Mouse (Mus musculus): ENCODE results near the gene Ei24. TPM values are rescaled to one million over a fixed set of nuclear protein-coding genes. Genes with fewer than 3 reads are reported as not detected.

The Ei24 gene
- 116 and 124 TPM in 2 replicates for polyA plus RNA-seq (2015; fragmentation: Nextera tagmentation; extraction: Ambion mirVana)

DNA sequence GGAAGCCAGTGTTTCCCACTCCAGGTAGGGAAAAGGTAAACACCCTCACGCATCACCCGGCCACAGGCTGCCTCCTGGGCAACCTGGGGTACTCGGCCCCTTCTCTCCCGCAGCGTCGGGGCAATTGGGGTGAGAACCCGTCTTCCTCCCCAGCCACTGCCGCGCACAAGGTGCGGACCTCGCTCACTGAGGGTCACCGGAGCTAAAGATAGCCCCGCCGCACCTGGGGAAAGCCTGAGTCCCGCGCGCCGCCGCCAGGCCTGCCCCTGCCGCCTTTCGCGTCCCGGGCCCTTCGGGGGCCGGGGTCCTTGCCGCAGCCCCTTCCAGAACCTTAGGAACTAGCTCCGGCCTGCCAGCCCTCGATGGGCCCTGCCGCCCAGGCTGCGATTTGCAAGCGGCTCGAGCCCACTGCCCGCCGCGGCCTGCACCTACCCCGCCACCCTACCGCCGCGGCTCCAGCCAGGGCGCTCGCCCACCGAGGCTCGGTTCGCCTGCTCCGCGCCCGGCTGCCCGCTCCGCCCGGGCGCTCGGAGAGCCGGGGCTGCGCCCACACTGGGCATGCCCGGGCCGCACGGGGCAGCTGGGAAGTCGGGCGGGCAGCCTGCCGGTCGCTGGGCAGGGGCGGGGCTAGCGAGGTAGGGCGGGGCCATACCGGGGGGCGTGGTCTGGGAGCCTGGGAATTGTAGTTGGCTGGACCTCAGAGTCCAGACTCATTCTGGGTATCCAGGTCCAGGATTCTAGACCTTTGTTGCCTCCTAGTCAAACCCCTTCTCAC lies at the start of gene Ei24:
TSS of gene Ei24 (minus strand) at position 613 of the 775 bp plus-strand sequence.
- Histone ChIP-seq H3K4me3 (peak within 1 kb of the TSS; percentile 79), H3K4me1 (replicated peaks) (peaks cover 38% of the 10 kb centered on the region), H3K4me2 (peak within 1 kb of the TSS; percentile 77), H3K9ac (peak within 1 kb of the TSS; percentile 88), H3K27me3 (no peaks in the 10 kb centered on the region), H3K27ac (replicated peaks) (peak within 1 kb of the TSS; percentile 80), H3K36me3 (peaks cover 3% of the 10 kb centered on the region), H3K9me3 (no peaks in the 10 kb centered on the region)
- ATAC-seq (ENCODE audit: low FRiP score, low read depth), result peak; percentile 99
- under 1% methylated on average over 65 of the region's 66 CpGs for WGBS

DNA sequence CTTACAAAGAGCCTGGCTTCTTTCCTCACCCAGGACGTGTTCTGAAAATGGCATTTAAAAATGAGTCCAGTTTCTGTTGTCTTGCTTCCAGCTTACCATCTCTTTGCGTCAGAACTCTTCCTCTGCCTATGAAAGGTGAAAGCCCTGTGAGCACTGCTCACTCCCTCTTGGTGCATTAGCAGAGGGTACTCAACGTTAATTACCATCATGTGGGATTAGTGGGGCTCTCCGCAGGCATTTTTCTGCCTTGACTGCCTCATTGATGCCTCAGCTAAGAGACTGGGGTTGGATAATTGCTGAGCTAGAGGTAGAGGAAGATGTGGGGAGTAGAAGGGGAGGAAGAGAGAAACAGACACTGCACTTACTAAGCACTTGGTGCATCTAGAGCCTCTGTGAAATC lies 49.2 kb upstream of the Ei24 start:
- Histone ChIP-seq H3K27me3 (no peaks in the 10 kb centered on the region), H3K4me2 (no peak overlapping the region), H3K9me3 (no peaks in the 10 kb centered on the region), H3K36me3 (peaks cover 67% of the 10 kb centered on the region), H3K4me1 (replicated peaks) (no peaks in the 10 kb centered on the region), H3K27ac (replicated peaks) (no peak overlapping the region), H3K9ac (no peak overlapping the region), H3K4me3 (no peak overlapping the region)
- ATAC-seq (ENCODE audit: low FRiP score, low read depth), result no peak
- WGBS, result 59% methylated on average over 4 of the region's 4 CpGs

- peak; percentile 19; the same call in 1 of the 2 replicates for ATAC-seq (ENCODE audit: low FRiP score, low read depth)
Observed at GRCm38 (mm10) chr9:36833914-36834313, 36.7 kb upstream of the Ei24 start.

DNA sequence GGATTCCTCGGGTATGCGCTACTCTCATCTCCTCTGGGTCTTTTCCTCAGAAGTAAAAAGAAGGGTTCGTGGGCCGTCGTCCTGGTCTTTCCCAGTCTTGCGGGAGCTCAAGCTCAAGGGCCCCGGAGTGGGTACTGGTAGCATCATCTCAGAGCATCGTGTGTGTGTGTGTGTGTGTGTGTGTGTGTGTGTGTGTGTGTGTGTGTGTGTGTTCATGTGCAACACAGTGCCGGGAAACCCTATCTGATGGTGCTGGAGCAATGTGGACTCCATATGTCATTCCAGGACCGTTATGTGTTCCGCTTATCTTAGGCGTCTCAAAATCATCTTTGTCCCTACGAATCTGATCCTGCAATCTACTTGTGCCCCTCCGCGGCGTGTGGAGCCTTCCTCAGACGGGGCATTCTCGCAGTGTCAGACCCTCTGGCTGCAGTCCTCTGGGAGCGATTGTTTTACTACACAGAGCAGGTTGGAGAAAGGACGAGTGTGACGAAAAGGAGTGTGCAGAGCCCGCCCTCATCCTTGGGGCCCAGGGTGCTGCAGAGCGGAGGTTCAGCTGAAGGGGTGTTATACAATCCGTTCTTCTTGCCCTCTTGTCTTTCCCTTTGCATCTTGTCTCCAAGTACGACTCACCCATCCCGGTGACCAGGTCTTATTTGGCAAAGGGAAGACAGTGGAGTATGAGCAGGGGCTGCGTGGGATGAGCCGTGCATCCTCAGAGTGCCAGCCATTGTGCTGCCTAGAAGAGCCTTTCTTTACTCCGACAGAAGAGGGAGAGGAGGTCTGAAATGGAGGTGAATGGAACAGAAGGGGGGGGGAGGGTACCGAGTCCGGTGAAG lies 36.1 kb upstream of the Ei24 start:
- no peaks in the 10 kb centered on the region for H3K9me3 ChIP-seq
- peak overlapping the region; percentile 90 for H3K9ac ChIP-seq
- under 1% methylated on average over 31 of the region's 31 CpGs for WGBS
- peaks cover 35% of the 10 kb centered on the region for H3K4me1 ChIP-seq (replicated peaks)
- peaks cover 4% of the 10 kb centered on the region for H3K36me3 ChIP-seq
- peak overlapping the region; percentile 95 for H3K27ac ChIP-seq (replicated peaks)
- H3K4me2 ChIP-seq, result peak overlapping the region; percentile 85
- H3K4me3 ChIP-seq, result peak overlapping the region; percentile 82
- H3K27me3 ChIP-seq, result no peaks in the 10 kb centered on the region
- peak; percentile 79 for ATAC-seq (ENCODE audit: low FRiP score, low read depth)

More at GRCm38 (mm10) chr9:36833914-36834313, 36.7 kb upstream of the Ei24 start:
- H3K27me3 ChIP-seq, result no peaks in the 10 kb centered on the region
- no peaks in the 10 kb centered on the region for H3K9me3 ChIP-seq
- H3K4me1 ChIP-seq (replicated peaks), result peaks cover 36% of the 10 kb centered on the region
- peaks cover 4% of the 10 kb centered on the region for H3K36me3 ChIP-seq
- WGBS, result 7% methylated on average over 3 of the region's 3 CpGs
- peak overlapping the region; percentile 95 for H3K27ac ChIP-seq (replicated peaks)
- H3K9ac ChIP-seq, result peak overlapping the region; percentile 90
- H3K4me2 ChIP-seq, result peak overlapping the region; percentile 85
- H3K4me3 ChIP-seq, result peak overlapping the region; percentile 82

DNA sequence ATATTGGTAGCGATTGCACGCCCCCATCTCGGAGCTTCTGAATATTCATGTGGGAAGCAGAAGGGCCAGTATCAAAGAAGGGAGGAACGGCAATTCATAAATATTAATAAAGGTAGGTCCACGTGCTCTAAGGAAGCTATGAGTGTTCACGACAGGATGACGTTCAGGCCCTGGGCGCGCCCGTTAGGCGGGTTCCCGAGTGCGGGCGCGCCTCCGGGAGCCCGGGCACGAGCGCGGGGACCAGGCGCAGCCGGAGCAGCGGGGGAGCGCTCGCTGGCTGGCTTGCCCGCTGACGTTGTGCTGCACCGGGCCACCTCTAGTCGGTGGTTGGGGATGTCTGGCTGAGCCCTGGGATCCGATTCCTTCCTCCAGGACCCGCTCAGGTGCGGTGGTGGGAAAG lies 35.3 kb upstream of the Ei24 start:
- Histone ChIP-seq H3K27me3 (no peaks in the 10 kb centered on the region), H3K9ac (peak overlapping the region; percentile 90), H3K27ac (replicated peaks) (peak overlapping the region; percentile 95), H3K36me3 (peaks cover 4% of the 10 kb centered on the region), H3K4me1 (replicated peaks) (peaks cover 30% of the 10 kb centered on the region), H3K9me3 (no peaks in the 10 kb centered on the region), H3K4me2 (peak overlapping the region; percentile 85), H3K4me3 (peak overlapping the region; percentile 82)
- under 1% methylated on average over 32 of the region's 32 CpGs for WGBS
- ATAC-seq (ENCODE audit: low FRiP score, low read depth), result peak; percentile 92

DNA sequence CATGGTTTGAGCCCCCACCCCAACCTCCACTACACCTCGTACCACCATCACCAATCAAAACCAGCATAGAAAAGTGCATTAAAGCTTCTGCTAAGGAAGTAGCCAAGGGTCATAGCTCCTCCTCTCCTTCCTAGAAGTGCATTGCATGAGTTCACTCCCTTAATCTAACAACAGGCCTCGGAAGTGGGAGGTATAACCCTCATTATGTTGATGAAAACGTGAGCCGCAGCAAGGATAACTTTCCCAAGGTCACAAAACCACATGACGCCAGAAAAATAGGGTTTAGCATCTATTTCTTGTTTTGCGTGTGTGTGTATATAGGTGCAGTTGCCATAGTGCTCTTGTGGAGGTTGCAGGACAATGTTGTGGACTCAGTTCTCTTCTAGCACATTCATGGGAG lies 34.2 kb upstream of the Ei24 start:
- H3K9me3 ChIP-seq, result no peaks in the 10 kb centered on the region
- H3K4me2 ChIP-seq, result no peak overlapping the region
- H3K27ac ChIP-seq (replicated peaks), result peak overlapping the region; percentile 95
- ATAC-seq (ENCODE audit: low FRiP score, low read depth), result no peak
- WGBS, result 76% methylated on average over 6 of the region's 6 CpGs
- no peak overlapping the region for H3K4me3 ChIP-seq
- H3K27me3 ChIP-seq, result no peaks in the 10 kb centered on the region
- H3K4me1 ChIP-seq (replicated peaks), result peaks cover 29% of the 10 kb centered on the region
- H3K36me3 ChIP-seq, result peaks cover 3% of the 10 kb centered on the region
- H3K9ac ChIP-seq, result no peak overlapping the region; the same call in 1 of the 2 replicates

DNA sequence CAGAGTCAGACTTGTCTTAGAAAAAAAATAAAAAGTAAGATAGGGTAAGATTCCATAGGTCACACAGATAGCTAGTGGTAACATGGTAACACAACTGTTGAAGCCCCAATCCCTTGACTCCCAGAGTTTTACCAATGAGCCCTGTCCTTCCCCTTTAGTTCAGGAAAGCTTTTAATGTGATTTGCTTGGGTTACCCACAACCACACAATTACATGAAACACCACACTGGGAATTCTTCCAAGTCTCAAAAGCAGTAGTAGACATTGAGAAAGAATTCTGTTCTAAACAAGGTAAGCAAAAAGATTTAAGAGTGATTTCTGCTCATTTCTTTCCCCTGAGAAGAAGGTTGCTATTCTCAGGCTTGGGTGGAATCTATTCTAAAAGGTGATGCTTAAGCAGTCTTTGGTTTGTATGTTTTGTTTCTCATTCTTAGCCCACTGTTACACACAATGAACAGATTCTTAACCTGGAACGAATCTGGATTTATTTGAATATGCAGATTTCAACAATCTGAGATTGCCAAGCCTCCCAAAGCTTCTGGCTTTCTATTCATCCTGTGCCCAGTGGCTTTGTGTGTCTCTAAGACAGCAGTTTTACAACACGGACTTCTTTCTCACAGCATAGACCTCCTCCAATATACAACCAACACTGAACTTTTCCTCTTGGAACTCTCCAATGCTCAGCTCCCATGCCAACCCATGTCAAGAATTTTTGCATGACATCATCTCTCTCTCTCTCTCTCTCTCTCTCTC lies 29.6 kb upstream of the Ei24 start:
- H3K4me2 ChIP-seq, result no peak overlapping the region
- WGBS, result 44% methylated on average over 2 of the region's 2 CpGs
- no peaks in the 10 kb centered on the region for H3K27me3 ChIP-seq
- H3K27ac ChIP-seq (replicated peaks), result peak overlapping the region; percentile 61
- no peaks in the 10 kb centered on the region for H3K36me3 ChIP-seq
- H3K9ac ChIP-seq, result no peak overlapping the region
- H3K4me3 ChIP-seq, result no peak overlapping the region
- H3K9me3 ChIP-seq, result no peaks in the 10 kb centered on the region
- peak; percentile 28; the same call in 1 of the 2 replicates for ATAC-seq (ENCODE audit: low FRiP score, low read depth)
- peaks cover 19% of the 10 kb centered on the region for H3K4me1 ChIP-seq (replicated peaks)

GRCm38 (mm10) chr9:36822024-36822423 lies 24.8 kb upstream of the Ei24 start:
- Histone ChIP-seq H3K27me3 (no peaks in the 10 kb centered on the region), H3K9ac (no peak overlapping the region), H3K9me3 (no peaks in the 10 kb centered on the region), H3K36me3 (no peaks in the 10 kb centered on the region), H3K4me3 (peak overlapping the region; percentile 24), H3K27ac (replicated peaks) (peak overlapping the region; percentile 94), H3K4me2 (peak overlapping the region; percentile 56), H3K4me1 (replicated peaks) (peaks cover 29% of the 10 kb centered on the region)
- ATAC-seq (ENCODE audit: low FRiP score, low read depth), result peak; percentile 46
- WGBS, result 2% methylated on average over 2 of the region's 2 CpGs

DNA sequence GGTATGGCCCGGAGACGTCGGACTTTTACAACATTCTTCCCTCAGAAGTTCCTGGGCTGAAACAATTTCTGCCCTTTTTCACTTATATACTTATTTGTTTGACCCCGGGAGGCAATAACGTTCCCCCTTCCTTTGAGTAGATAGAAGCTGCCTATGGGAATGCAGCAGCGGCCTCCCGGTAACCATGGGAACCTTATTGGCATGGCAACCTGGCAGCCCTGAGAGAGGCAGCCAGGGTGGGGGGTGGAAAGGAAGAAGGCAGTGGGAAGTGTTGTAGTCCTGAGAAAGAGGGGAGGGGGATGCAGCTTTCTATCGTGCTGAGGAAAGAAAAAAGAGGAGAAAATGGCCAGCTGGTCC lies 24.4 kb upstream of the Ei24 start, which contains the start of gene Fez1:
TSS of gene Fez1 (plus strand) at position 221 of the 357 bp plus-strand sequence.
- H3K4me1 ChIP-seq (replicated peaks), result peaks cover 29% of the 10 kb centered on the region
- peak within 1 kb of the TSS; percentile 21; the same call in 1 of the 2 replicates for H3K9ac ChIP-seq
- H3K27me3 ChIP-seq, result no peaks in the 10 kb centered on the region
- peak; percentile 97 for ATAC-seq (ENCODE audit: low FRiP score, low read depth)
- peak within 1 kb of the TSS; percentile 24 for H3K4me3 ChIP-seq
- H3K4me2 ChIP-seq, result peak within 1 kb of the TSS; percentile 56
- 1% methylated on average over 8 of the region's 8 CpGs for WGBS
- peak within 1 kb of the TSS; percentile 94 for H3K27ac ChIP-seq (replicated peaks)
- no peaks in the 10 kb centered on the region for H3K36me3 ChIP-seq
- H3K9me3 ChIP-seq, result no peaks in the 10 kb centered on the region

DNA sequence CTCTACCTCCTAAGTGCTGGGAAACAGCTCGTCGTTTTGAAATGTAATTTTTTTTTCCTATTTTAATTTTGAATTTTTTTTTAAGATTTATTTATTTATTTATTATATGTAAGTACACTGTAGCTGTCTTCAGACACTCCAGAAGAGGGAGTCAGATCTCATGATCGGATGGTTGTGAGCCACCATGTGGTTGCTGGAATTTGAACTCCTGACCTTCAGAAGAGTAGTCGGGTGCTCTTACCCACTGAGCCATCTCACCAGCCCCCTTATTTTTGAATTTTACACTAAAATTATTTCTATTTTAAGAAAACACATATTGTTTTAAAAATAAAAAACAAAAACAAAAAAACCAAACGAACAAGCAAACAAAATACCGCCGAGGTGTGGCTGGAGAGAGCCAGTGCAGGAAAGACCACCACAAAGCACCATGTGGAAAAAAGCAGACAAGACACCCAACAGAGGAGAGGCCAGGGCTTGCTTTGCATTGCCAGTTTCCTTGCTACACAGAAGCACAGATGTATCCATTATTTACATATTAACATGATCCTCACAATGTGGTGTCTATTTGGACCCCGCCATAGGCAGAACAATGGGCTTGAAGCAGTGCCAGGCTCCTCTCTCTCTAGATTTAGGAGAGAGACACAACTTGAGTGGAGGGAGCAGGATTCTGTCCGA lies 23.9 kb upstream of the Ei24 start:
- Histone ChIP-seq H3K27ac (replicated peaks) (peak overlapping the region; percentile 94), H3K9ac (peak overlapping the region; percentile 21; the same call in 1 of the 2 replicates), H3K4me1 (replicated peaks) (peaks cover 29% of the 10 kb centered on the region), H3K4me2 (peak overlapping the region; percentile 56), H3K9me3 (no peaks in the 10 kb centered on the region), H3K27me3 (no peaks in the 10 kb centered on the region), H3K36me3 (no peaks in the 10 kb centered on the region), H3K4me3 (peak overlapping the region; percentile 24)
- WGBS, result 18% methylated on average over 9 of the region's 9 CpGs
- peak; percentile 82 for ATAC-seq (ENCODE audit: low FRiP score, low read depth)

DNA sequence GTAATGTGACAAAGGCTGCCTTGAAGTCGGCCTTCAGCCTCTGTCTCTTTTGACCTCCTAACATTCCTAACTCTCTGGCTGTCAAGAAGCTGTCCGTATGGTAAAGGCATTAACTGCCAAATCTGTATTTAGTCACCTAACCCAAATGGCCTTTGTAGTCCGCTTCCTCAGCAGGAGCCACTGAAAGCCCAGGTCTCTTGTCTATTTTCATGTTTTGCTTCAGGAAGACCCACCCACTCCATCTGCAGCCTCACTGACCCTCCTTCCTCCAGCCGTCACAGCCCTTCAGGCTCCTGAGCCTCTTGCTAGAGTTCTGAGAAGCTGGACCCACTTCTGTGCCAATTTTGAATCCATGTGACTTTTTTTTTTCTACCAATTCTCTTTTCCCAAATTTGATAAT lies 21.7 kb upstream of the Ei24 start:
- no peak overlapping the region for H3K4me3 ChIP-seq
- H3K9me3 ChIP-seq, result no peaks in the 10 kb centered on the region
- H3K4me1 ChIP-seq (replicated peaks), result peaks cover 29% of the 10 kb centered on the region
- H3K27ac ChIP-seq (replicated peaks), result no peak overlapping the region
- H3K27me3 ChIP-seq, result no peaks in the 10 kb centered on the region
- no peak overlapping the region for H3K9ac ChIP-seq
- 55% methylated on average over 4 of the region's 4 CpGs for WGBS
- ATAC-seq (ENCODE audit: low FRiP score, low read depth), result no peak
- no peak overlapping the region for H3K4me2 ChIP-seq
- no peaks in the 10 kb centered on the region for H3K36me3 ChIP-seq
